Mouse (Mus musculus) C2C12 (cell line): ENCODE data around the gene Slc50a1. TPM values are rescaled to one million over a fixed set of nuclear protein-coding genes. Genes with fewer than 3 reads are reported as not detected.

Experiments
- H3K27me3 ChIP-seq: one replicate; pipeline ENCODE4 v1.6.1; 2011; ENCODE audit not compliant: control insufficient read depth, insufficient read depth, insufficient read length
- H3K36me3 ChIP-seq: one replicate; pipeline ENCODE4 v1.6.1; 2011; ENCODE audit not compliant: control insufficient read depth, insufficient read depth
- H3K4me3 ChIP-seq: one replicate; pipeline ENCODE4 v1.5.1; 2011; ENCODE audit warnings: mild to moderate bottlenecking, control low read depth; ENCODE audit not compliant: poor library complexity, insufficient read depth, severe bottlenecking
- H3K79me2 ChIP-seq: one replicate; pipeline ENCODE4 v1.6.1; 2011; ENCODE audit not compliant: control insufficient read depth, insufficient read depth
- H3K79me3 ChIP-seq: one replicate; pipeline ENCODE4 v1.6.1; 2011; ENCODE audit warnings: low read depth, control low read depth
- H3ac ChIP-seq: one replicate; pipeline ENCODE3; 2011; ENCODE audit warnings: low read depth; ENCODE audit not compliant: control insufficient read depth, insufficient read length
- CEBPB ChIP-seq: IDR thresholded peaks from one replicate; pipeline ENCODE4 v1.6.1; 2011; ENCODE audit warnings: low read depth, mild to moderate bottlenecking, control low read depth, moderate library complexity
- CTCF ChIP-seq: IDR thresholded peaks from one replicate; pipeline ENCODE4 v1.5.1; 2011; ENCODE audit not compliant: control insufficient read depth, insufficient read depth, insufficient read length
- FOSL1 ChIP-seq: IDR thresholded peaks from one replicate; pipeline ENCODE4 v1.8.0; 2011; ENCODE audit warnings: mild to moderate bottlenecking, low read length; ENCODE audit not compliant: poor library complexity, insufficient read depth, severe bottlenecking
- MAX ChIP-seq: IDR thresholded peaks from one replicate; pipeline ENCODE4 v1.6.1; 2011; ENCODE audit warnings: mild to moderate bottlenecking, control low read depth
- MYOD1 ChIP-seq: IDR thresholded peaks from one replicate; pipeline ENCODE4 v1.6.1; 2011; ENCODE audit warnings: low read depth; ENCODE audit not compliant: control insufficient read depth, insufficient read length
- MYOG ChIP-seq: IDR thresholded peaks from one replicate; pipeline ENCODE4 v1.6.1; 2011; ENCODE audit not compliant: control insufficient read depth, insufficient read length; ENCODE audit errors: extremely low read depth
- USF1 ChIP-seq: IDR thresholded peaks from one replicate; pipeline ENCODE4 v1.6.1; 2011; ENCODE audit warnings: low read depth, mild to moderate bottlenecking, control low read depth, moderate library complexity
- polyA plus RNA-seq: library from polyadenylated mRNA; unstranded; fragments of >200 nt; fragmentation: generic; extraction: Trizol; gene quantifications from one replicate; pipeline ENCODE4 v1.2.1, GENCODE M21; 2012; ENCODE audit warnings: missing spikeins

The Slc50a1 gene
- polyA plus RNA-seq, 1 experiment = 48.7 TPM

DNA sequence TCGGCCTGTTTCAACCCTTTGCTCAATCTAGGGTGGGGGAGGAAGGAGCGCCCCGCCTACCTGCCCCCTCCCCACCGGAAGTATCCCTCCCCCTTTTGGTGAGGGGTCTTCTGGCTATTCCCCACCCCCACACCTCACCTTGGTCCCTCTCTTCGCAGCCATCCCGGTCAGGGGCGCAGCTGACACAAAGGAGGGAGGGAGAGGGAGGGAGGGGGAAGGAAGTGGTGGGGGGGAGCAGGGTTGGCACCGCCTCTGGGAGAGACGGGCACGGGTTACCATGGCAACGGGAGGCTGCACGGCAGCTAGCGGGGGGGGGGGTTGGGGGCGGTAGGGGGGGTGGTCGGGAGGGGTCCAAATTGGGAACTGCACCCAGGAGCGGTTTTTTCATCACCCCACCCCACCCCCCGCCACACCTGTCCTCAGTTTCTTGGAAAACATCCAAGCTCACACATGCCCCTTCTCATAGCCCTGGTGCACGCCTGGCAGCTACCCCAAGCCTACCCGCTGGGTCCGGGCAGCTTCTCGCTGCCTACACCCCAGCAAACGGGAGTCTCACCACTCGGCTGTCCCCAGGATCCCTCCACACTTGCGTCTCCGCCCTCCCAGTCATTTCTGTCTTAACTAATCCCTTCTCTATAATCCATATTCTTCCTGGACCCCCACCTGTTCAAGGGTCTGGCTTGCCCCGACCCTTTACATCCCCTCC lies 25.2 kb downstream of the Slc50a1 start:
- peak overlapping the region; percentile 55 for H3ac ChIP-seq
- peaks cover 8% of the 10 kb centered on the region for H3K79me3 ChIP-seq
- TF ChIP-seq USF1 (no peak), MYOG (no peak)
- peaks cover 27% of the 10 kb centered on the region for H3K79me2 ChIP-seq
- H3K27me3 ChIP-seq = no peaks in the 10 kb centered on the region
- peak overlapping the region; percentile 36 for H3K4me3 ChIP-seq
- peaks cover 9% of the 10 kb centered on the region for H3K36me3 ChIP-seq

- H3K79me2 ChIP-seq = peaks cover 27% of the 10 kb centered on the region
- H3K4me3 ChIP-seq = peak overlapping the region; percentile 36
- TF ChIP-seq MAX (no peak), CTCF (no peak)
- peak overlapping the region; percentile 68 for H3ac ChIP-seq
- peaks cover 8% of the 10 kb centered on the region for H3K79me3 ChIP-seq
- H3K27me3 ChIP-seq = no peaks in the 10 kb centered on the region
- H3K36me3 ChIP-seq = peaks cover 9% of the 10 kb centered on the region
Measured at GRCm38 (mm10) chr3:89244158-89244981, 26.0 kb downstream of the Slc50a1 start.

GRCm38 (mm10) chr3:89243609-89244008 lies 26.8 kb downstream of the Slc50a1 start:
- Histone ChIP-seq H3K79me3 (peaks cover 8% of the 10 kb centered on the region), H3K4me3 (peak overlapping the region; percentile 14), H3ac (peak overlapping the region; percentile 65), H3K27me3 (no peaks in the 10 kb centered on the region), H3K36me3 (peaks cover 9% of the 10 kb centered on the region), H3K79me2 (peaks cover 24% of the 10 kb centered on the region)
- TF ChIP-seq CEBPB = peak; percentile 8
- peak; percentile 23 for TF ChIP-seq CTCF
- no peak for TF ChIP-seq MYOD1

GRCm38 (mm10) chr3:89242331-89242895 lies 28.0 kb downstream of the Slc50a1 start:
- Histone ChIP-seq H3ac (no peak overlapping the region), H3K79me3 (peaks cover 8% of the 10 kb centered on the region), H3K4me3 (no peak overlapping the region), H3K27me3 (no peaks in the 10 kb centered on the region), H3K36me3 (peaks cover 5% of the 10 kb centered on the region), H3K79me2 (peaks cover 12% of the 10 kb centered on the region)
- TF ChIP-seq MYOG (no peak), CTCF (no peak), CEBPB (no peak), MAX (no peak), USF1 (no peak), FOSL1 (no peak), MYOD1 (no peak)

- H3K27me3 ChIP-seq = no peaks in the 10 kb centered on the region
- no peak overlapping the region for H3ac ChIP-seq
- H3K79me2 ChIP-seq = no peaks in the 10 kb centered on the region
- H3K4me3 ChIP-seq = no peak overlapping the region
- H3K36me3 ChIP-seq = peaks cover 5% of the 10 kb centered on the region
- no peaks in the 10 kb centered on the region for H3K79me3 ChIP-seq
- no peak for TF ChIP-seq MAX
- TF ChIP-seq MYOG = no peak
- no peak for TF ChIP-seq FOSL1
- TF ChIP-seq CTCF = no peak
- TF ChIP-seq USF1 = no peak
- no peak for TF ChIP-seq MYOD1
- no peak for TF ChIP-seq CEBPB
Measured at GRCm38 (mm10) chr3:89238494-89238893, 31.9 kb downstream of the Slc50a1 start.

DNA sequence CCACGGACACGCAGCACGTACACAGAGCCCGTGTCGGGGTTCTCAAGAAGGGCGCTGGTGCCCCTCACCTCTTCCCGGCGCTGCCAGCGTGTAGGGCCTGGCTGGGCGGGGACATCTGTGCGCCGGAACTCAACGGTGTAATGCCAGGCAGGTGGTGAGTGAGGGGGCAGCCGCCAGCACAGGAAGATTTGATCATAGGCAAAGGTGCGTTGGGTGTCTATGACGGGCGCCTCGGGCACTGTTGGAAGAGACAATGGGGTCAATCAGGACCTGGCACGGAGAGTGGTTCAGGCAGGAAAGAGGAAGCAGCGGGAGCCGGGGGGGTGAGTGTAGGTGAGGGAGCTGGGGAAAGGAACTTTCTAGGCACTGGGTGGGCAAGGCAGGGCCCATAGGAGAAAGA lies 32.7 kb downstream of the Slc50a1 start:
- H3K27me3 ChIP-seq = no peaks in the 10 kb centered on the region
- no peak for TF ChIP-seq CEBPB
- TF ChIP-seq MYOD1 = no peak
- no peak for TF ChIP-seq MAX
- TF ChIP-seq USF1 = no peak
- TF ChIP-seq FOSL1 = no peak
- no peak for TF ChIP-seq CTCF
- TF ChIP-seq MYOG = no peak
- H3ac ChIP-seq = no peak overlapping the region
- H3K4me3 ChIP-seq = no peak overlapping the region
- no peaks in the 10 kb centered on the region for H3K79me3 ChIP-seq
- no peaks in the 10 kb centered on the region for H3K79me2 ChIP-seq
- peaks cover 5% of the 10 kb centered on the region for H3K36me3 ChIP-seq
